Mouse (Mus musculus) cerebellum, adult 11-12 months (tissue): ENCODE data around the gene Gm20661.
"Not testable (repeated sequence)": the region's sequence is repeated elsewhere in the genome, so short reads cannot be mapped to it uniquely, and the experiment has no call there.

Experiments
- DNase-seq: peaks from one replicate; pipeline ENCODE4 v3.0.0; 2022

The Gm20661 gene

GRCm38 (mm10) chr9:108001922-108002770, 19.3 kb downstream of the Gm20661 start, which contains the start of gene Ip6k1:
TSS of gene Ip6k1 (plus strand) at chr9:108002501.
- DNase-seq, result peak; percentile 100

- no peak for DNase-seq
These were observed 20.1 kb downstream of the Gm20661 start for GRCm38 (mm10) chr9:108002778-108003530.

GRCm38 (mm10) chr9:108003531-108003890, 20.7 kb downstream of the Gm20661 start:
- DNase-seq, result peak; percentile 36

- DNase-seq, result no peak
These were observed 25.2 kb downstream of the Gm20661 start for GRCm38 (mm10) chr9:108008041-108008440.

- DNase-seq, result no peak
These were observed 27.5 kb downstream of the Gm20661 start for GRCm38 (mm10) chr9:108010385-108010784.

GRCm38 (mm10) chr9:108013577-108013976, 30.7 kb downstream of the Gm20661 start:
- not testable (repeated sequence) for DNase-seq

GRCm38 (mm10) chr9:108017127-108017526, 34.3 kb downstream of the Gm20661 start:
- no peak for DNase-seq

- DNase-seq, result no peak
These were observed 37.9 kb downstream of the Gm20661 start for GRCm38 (mm10) chr9:108020741-108021140.

- DNase-seq, result no peak
These were observed 40.4 kb downstream of the Gm20661 start for GRCm38 (mm10) chr9:108023216-108023615.

GRCm38 (mm10) chr9:108026584-108026983, 43.7 kb downstream of the Gm20661 start:
- no peak for DNase-seq

GRCm38 (mm10) chr9:108027867-108028266, 45.0 kb downstream of the Gm20661 start:
- DNase-seq, result no peak

GRCm38 (mm10) chr9:108032126-108032525, 49.3 kb downstream of the Gm20661 start:
- no peak for DNase-seq

- no peak for DNase-seq
These were observed 52.7 kb downstream of the Gm20661 start for GRCm38 (mm10) chr9:108035331-108036156.
